Mouse (Mus musculus) midbrain, embryonic 11.5 days (tissue): ENCODE results near the gene Tmem132d. TPM values are rescaled to one million over a fixed set of nuclear protein-coding genes. Genes with fewer than 3 reads are reported as not detected.

Source experiments
- ATAC-seq: fragments of 200-750 bp; cut with Nextera tagmentation; 2 replicates; pipeline ENCODE4 v1.8.0; 2017; ENCODE audit warnings: moderate TSS enrichment, moderate library complexity; ENCODE audit not compliant: low FRiP score
- DNase-seq: peaks from one replicate; pipeline ENCODE4 v3.0.0; 2015; ENCODE audit warnings: low spot score; ENCODE audit errors: missing footprints
- H3K27ac ChIP-seq: fragments of 300-500 bp; sonication (generic); 2 replicates; pipeline ENCODE4 v1.5.1; 2014; ENCODE audit warnings: low read depth, low read length
- H3K27me3 ChIP-seq: fragments of 300-500 bp; sonication (generic); 2 replicates; pipeline ENCODE4 v1.6.1; 2014; ENCODE audit warnings: mild to moderate bottlenecking, low read length, moderate library complexity, mixed read lengths; ENCODE audit not compliant: control insufficient read depth, insufficient read depth
- H3K36me3 ChIP-seq: fragments of 300-500 bp; sonication (generic); 2 replicates; pipeline ENCODE4 v1.6.1; 2014; ENCODE audit warnings: mild to moderate bottlenecking, low read length, moderate library complexity, mixed read lengths; ENCODE audit not compliant: control insufficient read depth, insufficient read depth
- H3K4me1 ChIP-seq: fragments of 300-500 bp; sonication (generic); 2 replicates; pipeline ENCODE4 v1.6.1; 2014; ENCODE audit warnings: low read length; ENCODE audit not compliant: control insufficient read depth, insufficient read depth
- H3K4me2 ChIP-seq: fragments of 300-500 bp; sonication (generic); 2 replicates; pipeline ENCODE4 v1.6.1; 2014; ENCODE audit warnings: mild to moderate bottlenecking, moderate library complexity
- H3K4me3 ChIP-seq: fragments of 300-500 bp; sonication (generic); 2 replicates; pipeline ENCODE4 v1.5.1; 2014; ENCODE audit warnings: low read depth, low read length
- H3K9ac ChIP-seq: fragments of 300-500 bp; sonication (generic); 2 replicates; pipeline ENCODE4 v1.6.1; 2014; ENCODE audit warnings: low read length
- H3K9me3 ChIP-seq: fragments of 300-500 bp; sonication (generic); 2 replicates; pipeline ENCODE4 v1.6.1; 2016; ENCODE audit warnings: low read length; ENCODE audit not compliant: control insufficient read depth
- WGBS: fragments of 180-500 bp; shearing (Covaris S2); extraction: QIAGEN DNeasy Blood & Tissue Kit; methylation state at CpG from one replicate; pipeline ENCODE4 v1.1.7; 2014; 5-methylcytosine and 5-hydroxymethylcytosine counted together
- polyA plus RNA-seq: library from polyadenylated mRNA; unstranded; fragments of >200 nt; fragmentation: Nextera tagmentation; extraction: Ambion mirVana; gene quantifications from 2 replicates; pipeline ENCODE4 v1.2.1, GENCODE M21; 2014

Gene Tmem132d
- polyA plus RNA-seq, 1 experiment from 2014 or later: 0.36 TPM

DNA sequence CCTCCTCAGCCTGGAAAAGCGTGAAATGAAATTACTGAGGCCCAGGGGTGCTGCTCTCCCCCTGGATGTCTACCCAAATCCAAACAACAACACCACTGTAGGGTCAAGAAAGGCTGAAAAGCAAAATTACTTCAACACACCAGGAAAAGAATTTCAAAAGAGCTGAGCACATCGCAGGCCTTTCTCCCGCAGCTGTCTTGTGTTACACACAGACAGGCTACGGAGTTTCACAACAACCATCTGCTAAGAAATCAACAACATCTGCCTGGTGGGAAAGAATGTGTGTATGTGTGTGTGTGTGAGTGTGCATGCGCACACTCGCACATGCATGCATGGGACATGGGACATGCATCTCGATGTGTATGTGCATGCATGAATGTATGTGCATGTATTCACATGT, 100.1 kb downstream of the Tmem132d start:
- Histone ChIP-seq H3K4me1 (no peaks in the 10 kb centered on the region), H3K4me3 (no peak overlapping the region), H3K4me2 (no peak overlapping the region), H3K27ac (no peak overlapping the region), H3K36me3 (no peaks in the 10 kb centered on the region), H3K9ac (no peak overlapping the region), H3K27me3 (no peaks in the 10 kb centered on the region), H3K9me3 (no peaks in the 10 kb centered on the region)
- 83% methylated on average over 7 of the region's 7 CpGs for WGBS
- ATAC-seq: no peak
- no peak for DNase-seq

DNA sequence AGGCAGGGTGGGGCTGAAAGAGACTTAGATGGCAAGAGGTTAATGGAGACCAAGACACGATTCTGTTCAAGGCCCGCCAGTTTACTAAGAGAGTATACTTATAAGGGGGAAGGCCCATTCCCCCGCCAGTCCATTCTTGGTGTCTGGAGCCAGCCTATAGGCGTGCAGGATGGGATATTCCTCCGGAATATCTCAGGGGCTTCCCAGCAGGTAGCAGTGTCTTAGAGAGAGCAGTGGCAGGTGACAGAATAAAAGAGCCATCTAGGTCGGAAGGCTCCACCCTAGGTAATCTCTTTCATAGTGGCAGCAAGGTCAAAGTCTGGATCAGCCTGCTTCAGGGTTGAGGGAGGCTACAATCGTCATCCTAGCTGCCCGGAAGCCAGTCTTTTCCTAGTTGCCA, 102.5 kb downstream of the Tmem132d start:
- WGBS: 83% methylated on average over 8 of the region's 8 CpGs
- DNase-seq: no peak
- Histone ChIP-seq H3K9ac (no peak overlapping the region), H3K4me1 (no peaks in the 10 kb centered on the region), H3K36me3 (no peaks in the 10 kb centered on the region), H3K9me3 (no peaks in the 10 kb centered on the region), H3K4me2 (no peak overlapping the region), H3K27me3 (no peaks in the 10 kb centered on the region), H3K27ac (no peak overlapping the region), H3K4me3 (no peak overlapping the region)
- no peak for ATAC-seq

DNA sequence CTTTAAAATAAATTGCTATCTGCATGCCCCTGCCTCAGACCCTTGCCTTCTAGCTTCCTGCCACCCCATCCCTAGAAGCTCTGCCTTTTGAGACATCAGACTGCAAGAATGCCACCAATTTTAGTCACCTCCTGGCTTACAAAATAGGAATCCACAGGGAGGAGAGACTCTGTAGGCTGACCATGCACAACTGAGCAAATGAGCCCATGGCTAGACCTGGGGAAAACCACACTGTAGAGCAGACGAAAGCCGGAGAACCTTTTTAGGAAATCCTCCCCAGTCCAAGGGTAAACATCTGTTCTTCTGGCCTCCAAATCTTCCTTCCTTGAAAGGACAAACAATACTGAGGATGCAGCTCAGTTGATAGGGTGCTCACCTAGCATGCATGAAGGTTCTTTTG, 130.5 kb downstream of the Tmem132d start:
- Histone ChIP-seq H3K27ac (no peak overlapping the region), H3K4me3 (no peak overlapping the region), H3K4me2 (no peak overlapping the region), H3K9ac (no peak overlapping the region), H3K27me3 (no peaks in the 10 kb centered on the region), H3K36me3 (no peaks in the 10 kb centered on the region), H3K4me1 (no peaks in the 10 kb centered on the region), H3K9me3 (no peaks in the 10 kb centered on the region)
- ATAC-seq (no peak), DNase-seq (peak; percentile 47)
- 62% methylated on average over 2 of the region's 2 CpGs for WGBS

DNA sequence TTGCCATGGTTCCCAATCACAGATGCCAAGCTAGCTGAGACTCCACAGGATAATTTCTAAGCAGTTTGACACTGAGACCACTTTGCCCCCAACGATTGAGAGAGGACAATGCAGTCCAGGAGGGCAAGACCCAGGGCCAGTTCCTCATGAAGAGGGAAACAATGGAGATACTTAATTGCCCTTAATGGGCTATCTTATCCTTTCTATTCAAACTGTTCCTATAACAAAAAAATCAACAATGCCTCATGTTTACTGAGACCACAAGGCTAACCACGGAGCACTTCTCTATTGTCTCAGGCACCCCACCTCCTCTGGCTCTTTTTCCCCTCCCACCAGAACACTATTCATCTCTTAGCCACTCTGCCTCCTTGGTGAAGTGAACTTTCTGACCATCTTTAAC, 141.7 kb downstream of the Tmem132d start:
- H3K36me3 ChIP-seq: no peaks in the 10 kb centered on the region
- no peak overlapping the region for H3K4me2 ChIP-seq
- no peaks in the 10 kb centered on the region for H3K27me3 ChIP-seq
- no peak for DNase-seq
- no peak overlapping the region for H3K27ac ChIP-seq
- 19% methylated on average over 2 of the region's 2 CpGs for WGBS
- H3K9ac ChIP-seq: no peak overlapping the region
- no peaks in the 10 kb centered on the region; the same call in 1 of the 2 replicates for H3K4me1 ChIP-seq
- no peaks in the 10 kb centered on the region for H3K9me3 ChIP-seq
- no peak overlapping the region for H3K4me3 ChIP-seq
- no peak for ATAC-seq

DNA sequence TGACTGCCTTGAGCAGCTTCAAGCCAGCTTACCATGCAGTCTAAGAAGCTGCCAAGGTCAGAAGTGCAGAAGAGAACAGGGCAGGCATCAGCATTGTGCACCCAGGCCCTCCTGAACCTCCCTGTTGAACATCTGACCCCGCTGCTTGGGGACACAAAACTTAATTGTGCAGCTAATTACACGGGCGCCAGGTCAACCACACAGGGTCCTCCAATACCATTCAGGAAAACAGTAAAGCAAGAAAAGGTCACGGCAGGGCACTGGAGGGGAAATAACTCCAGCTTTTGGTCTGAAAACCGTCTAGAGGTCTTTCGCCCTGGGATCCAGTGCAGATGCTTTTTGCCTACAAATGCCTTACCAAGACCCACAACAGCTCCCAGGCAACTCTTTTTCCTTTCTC, 159.6 kb downstream of the Tmem132d start:
- peaks cover 12% of the 10 kb centered on the region for H3K27me3 ChIP-seq
- no peak overlapping the region for H3K9ac ChIP-seq
- H3K4me1 ChIP-seq: peaks cover 6% of the 10 kb centered on the region
- H3K27ac ChIP-seq: no peak overlapping the region
- H3K4me3 ChIP-seq: no peak overlapping the region
- DNase-seq (peak; percentile 81), ATAC-seq (no peak)
- H3K9me3 ChIP-seq: no peaks in the 10 kb centered on the region
- no peaks in the 10 kb centered on the region for H3K36me3 ChIP-seq
- WGBS: 14% methylated on average over 6 of the region's 6 CpGs
- H3K4me2 ChIP-seq: no peak overlapping the region

DNA sequence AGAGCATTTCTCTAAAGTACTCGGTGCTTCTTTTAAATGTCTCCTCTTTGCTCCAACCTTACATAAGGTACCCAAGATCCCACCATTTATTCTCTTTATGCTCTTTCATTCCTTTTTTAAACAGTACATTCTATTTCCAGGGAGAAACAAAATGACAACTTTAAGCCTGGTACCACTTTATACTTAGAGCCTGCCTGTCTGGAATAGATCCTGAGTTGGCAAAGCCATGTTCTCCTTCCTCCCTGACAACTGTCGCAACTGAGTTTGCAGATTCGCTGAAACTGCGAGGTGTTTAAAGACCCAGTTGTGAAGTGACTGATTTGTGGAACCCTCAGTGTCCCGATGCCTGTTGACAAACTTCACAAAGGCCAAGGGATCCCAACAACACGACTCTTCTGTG, 165.5 kb downstream of the Tmem132d start:
- Histone ChIP-seq H3K27me3 (no peaks in the 10 kb centered on the region), H3K9me3 (peaks cover 2% of the 10 kb centered on the region; the same call in 1 of the 2 replicates), H3K4me2 (no peak overlapping the region), H3K4me3 (no peak overlapping the region), H3K4me1 (no peaks in the 10 kb centered on the region), H3K36me3 (no peaks in the 10 kb centered on the region), H3K27ac (no peak overlapping the region), H3K9ac (no peak overlapping the region)
- WGBS: 88% methylated on average over 6 of the region's 6 CpGs
- DNase-seq: no peak
- no peak for ATAC-seq

DNA sequence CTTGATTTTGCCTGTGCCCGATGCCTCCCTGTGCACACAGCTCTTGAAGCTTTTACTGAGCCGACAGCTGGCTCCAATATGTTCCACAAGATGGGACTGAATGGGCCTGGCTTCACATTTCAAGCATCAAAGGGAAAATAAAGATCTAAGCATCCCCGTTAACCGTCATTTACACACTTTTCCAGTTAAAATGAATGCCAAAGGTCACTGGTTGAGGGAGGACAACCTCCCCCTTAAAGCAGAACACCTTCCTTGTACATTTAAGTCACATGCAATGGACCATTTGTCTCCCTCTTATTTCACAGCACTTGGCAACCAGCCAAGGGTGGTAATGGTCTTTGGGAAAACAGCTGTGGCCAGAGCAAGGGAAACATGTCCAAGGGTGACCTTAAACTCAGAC, 188.7 kb downstream of the Tmem132d start:
- Histone ChIP-seq H3K36me3 (no peaks in the 10 kb centered on the region), H3K4me1 (no peaks in the 10 kb centered on the region), H3K27ac (no peak overlapping the region), H3K9ac (no peak overlapping the region), H3K27me3 (no peaks in the 10 kb centered on the region), H3K9me3 (no peaks in the 10 kb centered on the region), H3K4me3 (no peak overlapping the region), H3K4me2 (no peak overlapping the region)
- DNase-seq (no peak), ATAC-seq (no peak)
- WGBS: 82% methylated on average over 4 of the region's 4 CpGs

DNA sequence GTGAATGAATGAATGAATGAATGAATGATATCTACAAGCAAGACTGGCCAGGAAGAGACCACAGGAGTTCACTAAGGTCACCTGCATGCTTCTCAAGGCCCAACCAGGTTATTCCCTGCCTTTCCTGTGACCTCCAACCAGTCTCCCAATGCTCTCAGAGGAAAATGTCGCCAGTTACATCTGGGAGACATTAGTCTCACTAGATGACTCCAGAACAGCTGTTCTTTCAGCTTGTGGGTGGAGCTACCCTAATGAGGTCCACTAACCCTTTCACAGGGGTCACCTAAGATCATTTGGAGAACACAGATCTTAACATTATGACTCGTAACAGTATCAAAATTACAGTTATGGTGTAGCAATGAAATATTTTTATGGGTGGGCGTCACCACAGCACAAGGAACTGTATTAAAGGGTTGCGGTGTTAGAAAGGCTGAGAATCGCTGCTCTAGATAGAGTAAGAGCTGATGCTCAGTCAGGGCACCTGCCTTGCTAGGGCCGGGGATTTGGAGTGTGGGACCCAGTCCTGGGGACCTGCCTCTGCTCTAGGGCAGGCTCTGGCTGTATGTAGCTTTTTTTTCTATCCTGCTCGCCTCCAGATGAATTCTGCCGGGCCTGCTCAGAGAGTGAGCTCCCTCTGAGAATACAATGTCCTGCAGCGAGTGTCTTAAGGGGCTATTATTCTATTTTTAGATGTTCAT, 196.1 kb downstream of the Tmem132d start:
- H3K4me3 ChIP-seq: no peak overlapping the region
- H3K4me1 ChIP-seq: no peaks in the 10 kb centered on the region
- H3K27me3 ChIP-seq: no peaks in the 10 kb centered on the region
- 58% methylated on average over 9 of the region's 9 CpGs for WGBS
- no peaks in the 10 kb centered on the region; the same call in 1 of the 2 replicates for H3K9me3 ChIP-seq
- no peak overlapping the region for H3K27ac ChIP-seq
- ATAC-seq: no peak
- no peak overlapping the region for H3K9ac ChIP-seq
- no peak for DNase-seq
- no peaks in the 10 kb centered on the region for H3K36me3 ChIP-seq
- H3K4me2 ChIP-seq: no peak overlapping the region

DNA sequence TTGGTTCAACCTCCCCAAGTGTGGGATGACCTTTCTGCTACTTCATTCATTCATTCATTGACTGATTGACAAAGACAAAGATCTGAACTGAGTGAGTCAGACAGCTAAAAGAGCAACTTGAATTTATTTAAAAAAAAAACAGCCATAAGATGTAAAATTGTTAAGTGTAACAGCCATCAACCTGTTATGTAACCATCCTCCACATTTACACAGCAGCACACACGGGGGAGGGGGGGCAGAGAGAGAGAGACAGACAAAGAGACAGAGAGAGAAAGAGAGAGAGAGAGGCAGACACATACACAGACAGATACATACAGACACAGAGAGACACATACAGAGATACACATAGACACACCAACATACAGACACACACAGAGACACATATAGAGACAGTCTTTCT, 197.3 kb downstream of the Tmem132d start:
- WGBS: 54% methylated on average over 1 of the region's 1 CpGs
- H3K36me3 ChIP-seq: no peaks in the 10 kb centered on the region
- no peak overlapping the region for H3K9ac ChIP-seq
- H3K27me3 ChIP-seq: no peaks in the 10 kb centered on the region
- ATAC-seq (no peak), DNase-seq (no peak)
- H3K4me1 ChIP-seq: no peaks in the 10 kb centered on the region
- no peak overlapping the region for H3K4me2 ChIP-seq
- H3K27ac ChIP-seq: no peak overlapping the region
- H3K4me3 ChIP-seq: no peak overlapping the region
- H3K9me3 ChIP-seq: no peaks in the 10 kb centered on the region; the same call in 1 of the 2 replicates
